Mouse (Mus musculus): ENCODE measurements around the gene Tmem168. TPM values are rescaled to one million over a fixed set of nuclear protein-coding genes. Genes with fewer than 3 reads are reported as not detected.

The Tmem168 gene
- polyA plus RNA-seq (2012; rRNA removed) = 4.1 and 5.0 TPM in 2 replicates

GRCm38 (mm10) chr6:13607621-13608493, at the start of gene Tmem168:
TSS of gene Tmem168 (minus strand) at chr6:13608100.
- 2% methylated on average over 71 of the region's 71 CpGs for WGBS
- DNase-seq (ENCODE audit: low read depth, low spot score) = no peak

- no peak for DNase-seq (ENCODE audit: low read depth, low spot score)
These were observed 46.2 kb upstream of the Tmem168 start for GRCm38 (mm10) chr6:13654081-13654480.

GRCm38 (mm10) chr6:13652284-13652683, 44.4 kb upstream of the Tmem168 start:
- 94% methylated on average over 3 of the region's 3 CpGs for WGBS
- DNase-seq (ENCODE audit: low read depth, low spot score) = no peak

GRCm38 (mm10) chr6:13650854-13651253, 43.0 kb upstream of the Tmem168 start:
- 92% methylated on average over 3 of the region's 3 CpGs for WGBS
- no peak for DNase-seq (ENCODE audit: low read depth, low spot score)

GRCm38 (mm10) chr6:13648305-13648704, 40.4 kb upstream of the Tmem168 start:
- no peak for DNase-seq (ENCODE audit: low read depth, low spot score)

- 65% methylated on average over 3 of the region's 3 CpGs for WGBS
- no peak for DNase-seq (ENCODE audit: low read depth, low spot score)
These were observed 28.7 kb upstream of the Tmem168 start for GRCm38 (mm10) chr6:13636582-13636989.

- 91% methylated on average over 1 of the region's 1 CpGs for WGBS
- DNase-seq (ENCODE audit: low read depth, low spot score) = no peak
These were observed 24.7 kb upstream of the Tmem168 start for GRCm38 (mm10) chr6:13632571-13632970.

GRCm38 (mm10) chr6:13630607-13631006, 22.7 kb upstream of the Tmem168 start:
- WGBS = 79% methylated on average over 2 of the region's 2 CpGs
- DNase-seq (ENCODE audit: low read depth, low spot score) = no peak

- no peak for DNase-seq (ENCODE audit: low read depth, low spot score)
- WGBS = 84% methylated on average over 2 of the region's 2 CpGs
These were observed 11.7 kb upstream of the Tmem168 start for GRCm38 (mm10) chr6:13619618-13620017.

GRCm38 (mm10) chr6:13617110-13617509, 9.2 kb upstream of the Tmem168 start:
- DNase-seq (ENCODE audit: low read depth, low spot score) = no peak
- WGBS = 63% methylated on average over 3 of the region's 3 CpGs

- WGBS = 90% methylated on average over 3 of the region's 3 CpGs
These were observed 6.7 kb upstream of the Tmem168 start for GRCm38 (mm10) chr6:13614568-13614967.

GRCm38 (mm10) chr6:13613671-13614070, 5.8 kb upstream of the Tmem168 start:
- 47% methylated on average over 3 of the region's 3 CpGs for WGBS
- DNase-seq (ENCODE audit: low read depth, low spot score) = no peak

More at GRCm38 (mm10) chr6:13614568-13614967, 6.7 kb upstream of the Tmem168 start:
- no peak for DNase-seq (ENCODE audit: low read depth, low spot score)

GRCm38 (mm10) chr6:13610869-13611268, 3.0 kb upstream of the Tmem168 start:
- DNase-seq (ENCODE audit: low read depth, low spot score) = no peak
- 95% methylated on average over 2 of the region's 2 CpGs for WGBS

- no peak for DNase-seq (ENCODE audit: low read depth, low spot score)
- WGBS = 92% methylated on average over 5 of the region's 5 CpGs
These were observed 1.6 kb upstream of the Tmem168 start for GRCm38 (mm10) chr6:13609353-13610140.

GRCm38 (mm10) chr6:13606921-13607620, 829 bp downstream of the Tmem168 start:
- 7% methylated on average over 15 of the region's 15 CpGs for WGBS
- no peak for DNase-seq (ENCODE audit: low read depth, low spot score)

GRCm38 (mm10) chr6:13606394-13606793, 1.5 kb downstream of the Tmem168 start:
- WGBS = 55% methylated on average over 4 of the region's 4 CpGs
- DNase-seq (ENCODE audit: low read depth, low spot score) = no peak

GRCm38 (mm10) chr6:13603134-13603533, 4.8 kb downstream of the Tmem168 start:
- DNase-seq (ENCODE audit: low read depth, low spot score) = no peak
- WGBS = 92% methylated on average over 6 of the region's 6 CpGs

- WGBS = 28% methylated on average over 6 of the region's 6 CpGs
- no peak for DNase-seq (ENCODE audit: low read depth, low spot score)
These were observed 6.3 kb downstream of the Tmem168 start for GRCm38 (mm10) chr6:13601587-13601986.

- WGBS = 84% methylated on average over 7 of the region's 7 CpGs
These were observed 9.5 kb downstream of the Tmem168 start for GRCm38 (mm10) chr6:13598239-13598923.

More at GRCm38 (mm10) chr6:13598239-13598923, 9.5 kb downstream of the Tmem168 start:
- DNase-seq (ENCODE audit: low read depth, low spot score) = no peak
